11 mouse cellular contexts compared by ENCODE assay signal in the genomic region with DNA sequence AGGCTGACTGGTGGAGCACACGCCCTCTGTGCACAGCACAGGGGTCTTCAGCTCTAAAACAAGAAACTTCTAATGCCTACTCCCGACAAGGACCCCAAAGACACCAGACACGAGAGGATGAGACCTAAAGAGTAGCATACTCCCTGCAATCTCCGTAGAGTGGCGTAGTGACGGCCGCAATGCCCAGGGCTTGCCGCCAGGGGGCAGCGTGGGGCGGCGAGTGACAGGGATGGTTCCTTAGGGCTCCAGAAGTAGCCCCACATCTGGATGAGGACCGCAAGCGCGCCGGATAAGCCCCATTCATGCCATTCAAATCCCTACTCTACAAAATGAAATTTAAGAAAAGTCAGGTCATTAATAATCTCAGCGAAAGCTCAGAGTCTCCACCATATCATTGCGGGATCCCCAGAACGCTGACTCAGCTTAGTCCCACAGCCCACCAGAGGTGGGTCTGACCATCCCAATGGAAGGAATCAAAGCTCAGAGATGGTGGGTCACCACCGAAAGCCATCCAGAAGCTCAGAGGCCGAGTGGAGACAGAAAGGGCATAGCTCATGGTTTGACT. TPM values are rescaled to one million over a fixed set of nuclear protein-coding genes. Genes with fewer than 3 reads are reported as not detected.
A peak's percentile ranks its signal among the peaks of the same experiment; 100 is the strongest.
DNase-seq lines count a peak whose midpoint lies in the region; ATAC-seq lines count a peak whose summit lies in the region.
"Had no signal": no experiment of that assay in that cellular context is flagged by ENCODE, and none has a peak within 500 bp of the region (broad histone marks: within the 10 kb centered on the region; RNA-seq: fewer than 3 reads in every experiment).

No protein-coding gene starts in this region.

- H3K9me3 ChIP-seq in heart, embryonic 11.5 days (replicated peaks; ENCODE audit: control insufficient read depth, low read length), result no peaks in the 10 kb centered on the region
- H3K9me3 ChIP-seq: embryonic facial prominence, embryonic 12.5 days had no signal

- H3K4me2 ChIP-seq in heart, embryonic 11.5 days, result no peak overlapping the region
- H3K4me2 ChIP-seq: embryonic facial prominence, embryonic 12.5 days had no signal

- no peak overlapping the region for H3K27ac ChIP-seq in heart, embryonic 11.5 days (ENCODE audit: low read depth, low read length)
- H3K27ac ChIP-seq: embryonic facial prominence, embryonic 12.5 days had no signal

- intact Hi-C loops in heart, postnatal 14 days (cut with DNase I), result loop anchor here (10.0 kb wide), 1 partner anchor 327 kb away; no protein-coding TSS in a partner anchor

- no peak overlapping the region for H3K4me3 ChIP-seq in heart, embryonic 11.5 days (ENCODE audit: low read depth, low read length)
- H3K4me3 ChIP-seq: embryonic facial prominence, embryonic 12.5 days had no signal

- H3K9ac ChIP-seq in heart, embryonic 11.5 days (ENCODE audit: low read depth, low read length), result no peak overlapping the region
- H3K9ac ChIP-seq: embryonic facial prominence, embryonic 12.5 days had no signal

- ATAC-seq in heart, embryonic 11.5 days (replicated peaks; ENCODE audit: insufficient number of reproducible peaks, low FRiP score, low TSS enrichment), result no peak
- peak; percentile 71 for ATAC-seq in granulocyte monocyte progenitor cell, adult 5-6 weeks (replicated peaks; ENCODE audit: poor library complexity, severe bottlenecking)

- DNase-seq in heart, postnatal 14 days, result peak; percentile 21 to 55
- peak; percentile 21 for DNase-seq in right cerebral cortex, adult 18-20 months
- no peak for DNase-seq in right cerebral cortex, postnatal 36 days (ENCODE audit: low spot score in 2 of 2)
- DNase-seq in adrenal gland, postnatal 10 days, result peak; percentile 64
- peak; percentile 45 for DNase-seq in splenic B cell, adult 2 months (ENCODE audit: low read depth, low spot score)
- DNase-seq in gastrocnemius, postnatal 25 days, result no peak

- no peaks in the 10 kb centered on the region for H3K36me3 ChIP-seq in heart, embryonic 11.5 days (ENCODE audit: control insufficient read depth, insufficient read depth, low read length)
- H3K36me3 ChIP-seq in splenic B cell, adult 2 months (ENCODE audit: control insufficient read depth, insufficient read depth, low read length, poor library complexity, severe bottlenecking), result no peaks in the 10 kb centered on the region
- H3K36me3 ChIP-seq: embryonic facial prominence, embryonic 12.5 days had no signal

- H3K4me1 ChIP-seq in heart, embryonic 11.5 days (ENCODE audit: control insufficient read depth, insufficient read depth, low read length), result peaks cover 4% of the 10 kb centered on the region; the same call in 1 of the 2 replicates
- H3K4me1 ChIP-seq: embryonic facial prominence, embryonic 12.5 days had no signal

- whole genome bisulfite sequencing in heart, embryonic 11.5 days (ENCODE audit: insufficient replicate concordance), result 35% methylated on average over 20 of the region's 20 CpGs

- H3K27me3 ChIP-seq in heart, embryonic 11.5 days (ENCODE audit: control insufficient read depth, insufficient read depth, low read length), result peaks cover 37% of the 10 kb centered on the region
- no peaks in the 10 kb centered on the region for H3K27me3 ChIP-seq in splenic B cell, adult 2 months (ENCODE audit: control insufficient read depth, insufficient read depth, low read length, poor library complexity, severe bottlenecking)

RNA-seq across cellular contexts. Expression of a gene that starts 16.4 kb away (rescaled TPM):
- total RNA-seq in heart, postnatal 14 days (2021), result not detected
- not detected in 2 replicates for polyA plus RNA-seq in heart, embryonic 11.5 days (2014; fragmentation: Nextera tagmentation; extraction: Ambion mirVana)
- total RNA-seq in adrenal gland, postnatal 10 days (2021), result not detected
- not detected in 2 replicates for total RNA-seq in granulocyte monocyte progenitor cell, adult 5-6 weeks (2014; fragmentation: Nextera tagmentation)
- total RNA-seq in granulocyte monocyte progenitor cell, adult 5-6 weeks (2017), result not detected in 2 replicates
- not detected for total RNA-seq in gastrocnemius, postnatal 25 days (2021)
- total RNA-seq: left cerebral cortex, postnatal 10 days; neutrophil, adult 5-6 weeks had no signal
- polyA plus RNA-seq: embryonic facial prominence, embryonic 12.5 days had no signal

RNA-seq across cellular contexts. Expression of a gene that starts 51.2 kb away (rescaled TPM):
- total RNA-seq in heart, postnatal 14 days (2021), result 1 to 10 TPM; 5.0 to 5.3 TPM
- 23.6 and 23.8 TPM in 2 replicates for polyA plus RNA-seq in heart, embryonic 11.5 days (2014; fragmentation: Nextera tagmentation; extraction: Ambion mirVana)
- total RNA-seq in adrenal gland, postnatal 10 days (2021), result 1 to 10 TPM; 6.7 to 7.9 TPM
- 0.88 and 5.0 TPM in 2 replicates for total RNA-seq in granulocyte monocyte progenitor cell, adult 5-6 weeks (2014; fragmentation: Nextera tagmentation)
- total RNA-seq in granulocyte monocyte progenitor cell, adult 5-6 weeks (2017), result 2.1 and 2.6 TPM in 2 replicates
- total RNA-seq in gastrocnemius, postnatal 25 days (2021), result 1 to 10 TPM in 1 of 2 experiments, under 1 TPM in 1; 0.69 to 1.4 TPM

Comparison
In these comparisons a context has a peak if more than half of its experiments do, and no peak if none do; other contexts are left out.
1. DNase-seq: peak in heart, postnatal 14 days (2 of 2), right cerebral cortex, adult 18-20 months (single experiment), adrenal gland, postnatal 10 days (single experiment) and splenic B cell, adult 2 months (single experiment); none in right cerebral cortex, postnatal 36 days (0 of 2) and gastrocnemius, postnatal 25 days (single experiment).